Mouse (Mus musculus) C2C12 (cell line): Measurements from ENCODE around the gene Vps11. TPM values are rescaled to one million over a fixed set of nuclear protein-coding genes. Genes with fewer than 3 reads are reported as not detected.

Source experiments
- H3K27me3 ChIP-seq: one replicate; pipeline ENCODE4 v1.6.1; 2011; ENCODE audit not compliant: control insufficient read depth, insufficient read depth, insufficient read length
- H3K36me3 ChIP-seq: one replicate; pipeline ENCODE4 v1.6.1; 2011; ENCODE audit not compliant: control insufficient read depth, insufficient read depth
- H3K4me3 ChIP-seq: one replicate; pipeline ENCODE4 v1.5.1; 2011; ENCODE audit warnings: mild to moderate bottlenecking, control low read depth; ENCODE audit not compliant: poor library complexity, insufficient read depth, severe bottlenecking
- H3K79me2 ChIP-seq: one replicate; pipeline ENCODE4 v1.6.1; 2011; ENCODE audit not compliant: control insufficient read depth, insufficient read depth
- H3K79me3 ChIP-seq: one replicate; pipeline ENCODE4 v1.6.1; 2011; ENCODE audit warnings: low read depth, control low read depth
- H3ac ChIP-seq: one replicate; pipeline ENCODE3; 2011; ENCODE audit warnings: low read depth; ENCODE audit not compliant: control insufficient read depth, insufficient read length
- CEBPB ChIP-seq: IDR thresholded peaks from one replicate; pipeline ENCODE4 v1.6.1; 2011; ENCODE audit warnings: low read depth, mild to moderate bottlenecking, control low read depth, moderate library complexity
- CTCF ChIP-seq: IDR thresholded peaks from one replicate; pipeline ENCODE4 v1.5.1; 2011; ENCODE audit not compliant: control insufficient read depth, insufficient read depth, insufficient read length
- FOSL1 ChIP-seq: IDR thresholded peaks from one replicate; pipeline ENCODE4 v1.8.0; 2011; ENCODE audit warnings: mild to moderate bottlenecking, low read length; ENCODE audit not compliant: poor library complexity, insufficient read depth, severe bottlenecking
- MAX ChIP-seq: IDR thresholded peaks from one replicate; pipeline ENCODE4 v1.6.1; 2011; ENCODE audit warnings: mild to moderate bottlenecking, control low read depth
- MYOD1 ChIP-seq: IDR thresholded peaks from one replicate; pipeline ENCODE4 v1.6.1; 2011; ENCODE audit warnings: low read depth; ENCODE audit not compliant: control insufficient read depth, insufficient read length
- MYOG ChIP-seq: IDR thresholded peaks from one replicate; pipeline ENCODE4 v1.6.1; 2011; ENCODE audit not compliant: control insufficient read depth, insufficient read length; ENCODE audit errors: extremely low read depth
- USF1 ChIP-seq: IDR thresholded peaks from one replicate; pipeline ENCODE4 v1.6.1; 2011; ENCODE audit warnings: low read depth, mild to moderate bottlenecking, control low read depth, moderate library complexity
- polyA plus RNA-seq: library from polyadenylated mRNA; unstranded; fragments of >200 nt; fragmentation: generic; extraction: Trizol; gene quantifications from one replicate; pipeline ENCODE4 v1.2.1, GENCODE M21; 2012; ENCODE audit warnings: missing spikeins

The Vps11 gene
- polyA plus RNA-seq, 1 experiment, result 26.1 TPM

DNA sequence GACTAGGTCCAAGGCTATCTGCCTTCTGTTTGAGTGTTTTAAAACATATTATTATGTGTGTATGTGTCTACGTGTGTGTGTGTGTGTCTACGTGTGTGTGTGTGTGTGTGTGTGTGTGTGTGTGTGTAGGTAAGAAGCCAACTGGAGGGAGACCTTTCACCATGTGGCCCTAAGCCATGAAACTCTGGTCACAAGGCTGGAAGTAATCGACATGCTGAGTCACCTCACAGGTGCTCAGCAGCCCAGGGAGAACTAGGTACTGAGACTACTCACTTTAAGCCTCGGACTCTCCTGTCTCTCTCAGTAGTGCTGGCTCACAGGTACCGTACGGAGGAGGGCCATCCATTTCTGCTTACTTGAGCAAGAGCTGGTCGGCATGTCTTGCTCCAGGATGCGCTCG, 14.3 kb downstream of the Vps11 start:
- H3ac ChIP-seq, result no peak overlapping the region
- peaks cover 7% of the 10 kb centered on the region for H3K79me3 ChIP-seq
- TF ChIP-seq CTCF (no peak), FOSL1 (no peak), CEBPB (no peak)
- peaks cover 15% of the 10 kb centered on the region for H3K79me2 ChIP-seq
- no peaks in the 10 kb centered on the region for H3K27me3 ChIP-seq
- peaks cover 33% of the 10 kb centered on the region for H3K36me3 ChIP-seq
- no peak overlapping the region for H3K4me3 ChIP-seq

GRCm38 (mm10) chr9:44345570-44346433, 15.7 kb downstream of the Vps11 start:
- H3K36me3 ChIP-seq, result peaks cover 29% of the 10 kb centered on the region
- no peak for TF ChIP-seq FOSL1
- TF ChIP-seq USF1, result no peak
- TF ChIP-seq MYOG, result no peak
- TF ChIP-seq MYOD1, result no peak
- no peak for TF ChIP-seq CTCF
- no peak for TF ChIP-seq MAX
- TF ChIP-seq CEBPB, result no peak
- no peak overlapping the region for H3ac ChIP-seq
- H3K27me3 ChIP-seq, result no peaks in the 10 kb centered on the region
- H3K4me3 ChIP-seq, result no peak overlapping the region
- H3K79me2 ChIP-seq, result peaks cover 21% of the 10 kb centered on the region
- H3K79me3 ChIP-seq, result peaks cover 12% of the 10 kb centered on the region

DNA sequence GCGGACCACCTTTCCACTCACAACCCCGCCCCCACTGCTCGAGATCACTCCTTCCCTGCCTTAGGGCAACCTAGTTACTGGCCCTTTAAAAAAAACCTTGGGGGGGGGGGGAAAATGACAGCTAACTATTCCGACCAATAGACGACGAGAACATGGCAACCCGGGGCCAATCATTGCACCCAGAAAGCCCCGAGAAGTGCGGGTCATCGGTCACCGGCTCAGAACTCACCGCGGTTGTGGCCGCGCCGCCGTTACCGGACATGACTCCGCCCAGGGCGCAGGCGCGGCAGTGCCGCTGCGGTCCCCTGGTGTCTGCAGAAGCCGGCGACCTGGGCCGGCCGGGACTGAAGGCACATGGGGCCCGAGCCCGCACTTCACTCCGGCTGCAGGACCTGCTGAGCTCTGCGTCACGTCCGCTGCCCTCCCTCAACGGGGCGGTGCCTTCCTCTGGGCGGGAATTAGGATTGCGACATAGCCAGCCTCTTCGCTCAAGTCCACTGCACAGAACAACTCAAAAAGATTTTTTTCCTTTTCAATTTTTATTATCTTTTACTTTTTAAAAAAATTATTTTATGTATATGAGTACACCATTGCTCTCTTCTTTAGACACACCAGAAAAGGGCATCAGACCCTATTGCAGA, 17.6 kb downstream of the Vps11 start, which contains the start of gene Hmbs:
Gene Hmbs (minus strand): TSS at position 448 of the 641 bp plus-strand sequence.
- H3K79me2 ChIP-seq, result peaks cover 21% of the 10 kb centered on the region
- no peak for TF ChIP-seq MYOG
- TF ChIP-seq MAX, result peak; percentile 13
- no peak for TF ChIP-seq USF1
- TF ChIP-seq MYOD1, result no peak
- peak; percentile 99 for TF ChIP-seq CEBPB
- no peak for TF ChIP-seq CTCF
- TF ChIP-seq FOSL1, result no peak
- H3K79me3 ChIP-seq, result peaks cover 15% of the 10 kb centered on the region
- H3K36me3 ChIP-seq, result peaks cover 32% of the 10 kb centered on the region
- H3K4me3 ChIP-seq, result peak within 1 kb of the TSS; percentile 49
- peak within 1 kb of the TSS; percentile 85 for H3ac ChIP-seq
- H3K27me3 ChIP-seq, result no peaks in the 10 kb centered on the region

GRCm38 (mm10) chr9:44343290-44343689, 18.2 kb downstream of the Vps11 start:
- H3K4me3 ChIP-seq, result peak overlapping the region; percentile 49
- H3K79me2 ChIP-seq, result peaks cover 21% of the 10 kb centered on the region
- peak overlapping the region; percentile 19 for H3ac ChIP-seq
- peaks cover 15% of the 10 kb centered on the region for H3K79me3 ChIP-seq
- no peak for TF ChIP-seq FOSL1
- no peak for TF ChIP-seq CEBPB
- no peak for TF ChIP-seq MYOG
- no peak for TF ChIP-seq MYOD1
- TF ChIP-seq USF1, result no peak
- no peak for TF ChIP-seq CTCF
- no peak for TF ChIP-seq MAX
- H3K27me3 ChIP-seq, result no peaks in the 10 kb centered on the region
- peaks cover 28% of the 10 kb centered on the region for H3K36me3 ChIP-seq

GRCm38 (mm10) chr9:44342605-44343004, 18.9 kb downstream of the Vps11 start:
- TF ChIP-seq FOSL1 (no peak), MAX (no peak), MYOD1 (no peak), USF1 (no peak), CEBPB (no peak), MYOG (no peak), CTCF (no peak)
- Histone ChIP-seq H3K36me3 (peaks cover 25% of the 10 kb centered on the region), H3K79me2 (peaks cover 26% of the 10 kb centered on the region), H3K27me3 (no peaks in the 10 kb centered on the region), H3K4me3 (no peak overlapping the region), H3ac (no peak overlapping the region), H3K79me3 (peaks cover 15% of the 10 kb centered on the region)
